Mouse (Mus musculus): ENCODE measurements around the gene Hsd3b7. TPM values are rescaled to one million over a fixed set of nuclear protein-coding genes. Genes with fewer than 3 reads are reported as not detected.
A peak's percentile ranks its signal among the peaks of the same experiment; 100 is the strongest.
"Not testable (repeated sequence)": the region's sequence is repeated elsewhere in the genome, so short reads cannot be mapped to it uniquely, and the experiment has no call there.

Gene Hsd3b7
- polyA plus RNA-seq, 1 experiment from 2014 or later = 12.1 TPM

- H3K9ac ChIP-seq (ENCODE audit: low read depth, low read length) = no peak overlapping the region
- WGBS = 96% methylated on average over 3 of the region's 3 CpGs
- no peak overlapping the region for H3K27ac ChIP-seq (ENCODE audit: low read depth, low read length)
- no peaks in the 10 kb centered on the region for H3K9me3 ChIP-seq (ENCODE audit: control insufficient read depth, low read length)
- peak overlapping the region; percentile 80; the same call in 1 of the 2 replicates for H3K4me2 ChIP-seq (ENCODE audit: low read length)
- ATAC-seq = no peak
- H3K4me1 ChIP-seq (ENCODE audit: control insufficient read depth, insufficient read depth, low read depth, low read length) = peaks cover 18% of the 10 kb centered on the region
- H3K36me3 ChIP-seq (ENCODE audit: control insufficient read depth, insufficient read depth, low read length) = peaks cover 3% of the 10 kb centered on the region; the same call in 1 of the 2 replicates
- H3K4me3 ChIP-seq (ENCODE audit: low read length) = no peak overlapping the region
- no peaks in the 10 kb centered on the region for H3K27me3 ChIP-seq (replicated peaks; ENCODE audit: control insufficient read depth, insufficient read depth, low read length)
These were observed 22.1 kb downstream of the Hsd3b7 start for GRCm38 (mm10) chr7:127822494-127822893.

DNA sequence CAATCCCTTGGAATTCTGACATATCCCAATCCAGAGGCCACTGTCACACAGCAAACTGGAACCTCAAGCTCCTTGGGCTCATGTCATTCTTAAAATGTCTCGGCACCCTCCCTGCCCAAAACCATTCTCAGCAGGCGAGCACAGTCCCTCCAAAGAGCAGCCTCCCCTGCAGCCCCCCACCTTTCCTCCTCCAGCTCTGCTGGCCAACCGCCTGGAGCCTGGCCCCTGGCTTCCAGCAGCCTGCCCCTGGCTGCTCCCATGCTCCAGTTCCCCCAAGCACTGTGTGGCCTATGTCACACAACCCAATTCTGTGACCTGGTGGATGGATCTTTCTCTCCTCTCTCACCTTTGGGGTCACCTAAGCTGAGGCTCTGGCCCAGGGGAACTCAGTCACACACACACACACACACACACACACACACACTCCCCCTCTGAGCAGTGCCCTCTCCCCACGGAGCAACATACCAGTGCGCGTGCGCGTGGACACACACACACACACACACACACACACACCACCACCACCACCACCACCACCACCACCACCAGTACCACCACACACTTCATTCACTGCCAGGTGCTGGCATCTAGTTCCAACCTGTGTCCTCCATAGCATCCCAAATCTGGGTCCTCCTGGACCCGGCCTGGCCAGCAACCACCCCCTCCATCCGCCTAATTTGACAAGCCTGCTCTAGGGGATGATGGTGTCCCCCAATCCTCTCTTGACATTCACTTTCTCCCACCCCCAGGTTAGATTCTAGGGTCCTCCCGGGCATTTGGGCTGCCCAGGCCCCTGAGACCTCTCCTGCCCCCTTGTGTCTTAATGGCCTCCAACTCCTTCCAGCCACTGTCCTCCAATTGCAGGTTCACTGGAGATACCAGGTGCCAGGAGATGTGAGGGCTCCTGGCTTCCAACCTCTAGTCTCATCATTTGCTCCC, 23.1 kb downstream of the Hsd3b7 start:
- Histone ChIP-seq H3K4me2 (ENCODE audit: low read length) (peak overlapping the region; percentile 80), H3K4me3 (ENCODE audit: low read length) (peak overlapping the region; percentile 58), H3K9ac (ENCODE audit: low read depth, low read length) (peak overlapping the region; percentile 82), H3K27ac (ENCODE audit: low read depth, low read length) (peak overlapping the region; percentile 85), H3K9me3 (ENCODE audit: control insufficient read depth, low read length) (no peaks in the 10 kb centered on the region), H3K4me1 (ENCODE audit: control insufficient read depth, insufficient read depth, low read depth, low read length) (peaks cover 18% of the 10 kb centered on the region), H3K27me3 (replicated peaks; ENCODE audit: control insufficient read depth, insufficient read depth, low read length) (no peaks in the 10 kb centered on the region), H3K36me3 (ENCODE audit: control insufficient read depth, insufficient read depth, low read length) (no peaks in the 10 kb centered on the region)
- peak; percentile 19; the same call in 1 of the 2 replicates for ATAC-seq
- WGBS = 51% methylated on average over 11 of the region's 11 CpGs

DNA sequence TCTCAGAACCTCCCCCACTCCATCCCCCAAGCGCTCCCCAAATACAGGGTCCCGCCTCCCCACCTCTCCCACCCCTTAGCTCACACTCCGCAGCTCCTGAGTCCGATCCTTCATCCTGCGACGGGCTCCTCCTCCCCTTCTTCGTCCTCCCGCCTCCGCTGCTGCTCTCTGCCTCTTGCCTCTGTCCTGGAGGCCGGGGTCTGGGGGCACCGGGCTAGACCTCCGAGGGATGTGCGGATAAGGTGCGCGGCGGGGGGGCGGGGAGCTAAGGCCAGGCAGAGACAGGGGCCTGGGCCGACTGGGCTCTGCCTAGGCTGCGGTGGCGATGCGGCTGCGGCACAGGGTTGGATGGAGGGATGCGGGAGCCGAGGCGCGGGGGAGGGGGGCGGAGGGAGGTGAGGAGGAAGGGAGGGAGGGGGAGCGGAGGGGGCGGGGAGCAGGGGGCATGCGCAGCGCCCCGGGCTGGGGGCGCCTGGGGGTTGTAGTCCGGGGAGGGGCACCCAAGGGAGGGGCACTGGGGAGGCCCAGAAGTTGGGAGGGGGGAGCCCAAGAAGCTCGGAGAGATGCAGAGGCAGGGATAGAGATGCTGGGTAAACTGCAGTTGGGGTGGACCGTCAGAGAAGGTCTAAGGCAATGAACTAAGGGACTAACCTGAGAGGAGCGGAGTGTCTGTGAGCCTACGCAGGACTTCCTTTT, 23.9 kb downstream of the Hsd3b7 start, which contains the start of the genes Stx4a and Stx1b:
Stx4a (plus strand) TSS at position 119 of the 696 bp plus-strand sequence.
Stx1b (minus strand) TSS at position 374 of the 696 bp plus-strand sequence.
- Histone ChIP-seq H3K27ac (ENCODE audit: low read depth, low read length) (peak within 1 kb of the TSS; percentile 85), H3K4me3 (ENCODE audit: low read length) (peak within 1 kb of the TSS; percentile 58), H3K27me3 (replicated peaks; ENCODE audit: control insufficient read depth, insufficient read depth, low read length) (no peaks in the 10 kb centered on the region), H3K36me3 (ENCODE audit: control insufficient read depth, insufficient read depth, low read length) (no peaks in the 10 kb centered on the region), H3K9me3 (ENCODE audit: control insufficient read depth, low read length) (no peaks in the 10 kb centered on the region), H3K4me1 (ENCODE audit: control insufficient read depth, insufficient read depth, low read depth, low read length) (peaks cover 18% of the 10 kb centered on the region), H3K4me2 (ENCODE audit: low read length) (peak within 1 kb of the TSS; percentile 80), H3K9ac (ENCODE audit: low read depth, low read length) (peak within 1 kb of the TSS; percentile 82)
- ATAC-seq = peak; percentile 89
- WGBS = 2% methylated on average over 33 of the region's 38 CpGs

- Histone ChIP-seq H3K27ac (ENCODE audit: low read depth, low read length) (no peak overlapping the region), H3K9ac (ENCODE audit: low read depth, low read length) (no peak overlapping the region), H3K4me1 (ENCODE audit: control insufficient read depth, insufficient read depth, low read depth, low read length) (peaks cover 3% of the 10 kb centered on the region; the same call in 1 of the 2 replicates), H3K9me3 (ENCODE audit: control insufficient read depth, low read length) (no peaks in the 10 kb centered on the region), H3K27me3 (replicated peaks; ENCODE audit: control insufficient read depth, insufficient read depth, low read length) (no peaks in the 10 kb centered on the region), H3K36me3 (ENCODE audit: control insufficient read depth, insufficient read depth, low read length) (no peaks in the 10 kb centered on the region), H3K4me2 (ENCODE audit: low read length) (no peak overlapping the region), H3K4me3 (ENCODE audit: low read length) (no peak overlapping the region)
- 79% methylated on average over 2 of the region's 2 CpGs for WGBS
- no peak for ATAC-seq
These were observed 35.1 kb downstream of the Hsd3b7 start for GRCm38 (mm10) chr7:127835550-127835949.

DNA sequence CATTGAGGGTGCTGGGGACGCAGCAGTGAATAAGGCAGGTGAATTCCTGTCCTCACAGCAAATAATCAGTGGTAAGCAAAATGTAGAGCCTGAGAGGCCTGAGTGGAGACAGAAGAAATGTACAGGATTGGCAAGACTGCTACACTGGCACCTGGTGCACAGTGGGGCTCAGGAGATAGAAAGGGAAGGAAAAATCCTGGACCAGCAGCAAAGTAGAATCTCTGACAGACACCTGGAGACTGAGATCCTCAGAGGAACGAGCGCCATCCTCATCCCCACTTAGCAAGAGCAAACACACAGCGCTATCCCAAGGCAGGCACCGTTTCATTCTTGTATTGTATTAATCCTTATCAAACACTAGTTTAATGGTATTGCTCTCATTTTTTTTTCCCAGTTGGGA, 37.1 kb downstream of the Hsd3b7 start:
- H3K27ac ChIP-seq (ENCODE audit: low read depth, low read length) = no peak overlapping the region
- H3K27me3 ChIP-seq (replicated peaks; ENCODE audit: control insufficient read depth, insufficient read depth, low read length) = no peaks in the 10 kb centered on the region
- H3K9ac ChIP-seq (ENCODE audit: low read depth, low read length) = no peak overlapping the region
- no peak for ATAC-seq
- H3K9me3 ChIP-seq (ENCODE audit: control insufficient read depth, low read length) = no peaks in the 10 kb centered on the region
- WGBS = 92% methylated on average over 5 of the region's 5 CpGs
- no peaks in the 10 kb centered on the region for H3K36me3 ChIP-seq (ENCODE audit: control insufficient read depth, insufficient read depth, low read length)
- no peak overlapping the region for H3K4me3 ChIP-seq (ENCODE audit: low read length)
- H3K4me1 ChIP-seq (ENCODE audit: control insufficient read depth, insufficient read depth, low read depth, low read length) = peaks cover 6% of the 10 kb centered on the region; the same call in 1 of the 2 replicates
- no peak overlapping the region for H3K4me2 ChIP-seq (ENCODE audit: low read length)

GRCm38 (mm10) chr7:127837878-127838277, 37.5 kb downstream of the Hsd3b7 start:
- not testable (repeated sequence) for H3K27ac ChIP-seq (ENCODE audit: low read depth, low read length); H3K4me3 ChIP-seq (ENCODE audit: low read length); H3K36me3 ChIP-seq (ENCODE audit: control insufficient read depth, insufficient read depth, low read length); H3K4me2 ChIP-seq (ENCODE audit: low read length); H3K27me3 ChIP-seq (replicated peaks; ENCODE audit: control insufficient read depth, insufficient read depth, low read length); H3K9me3 ChIP-seq (ENCODE audit: control insufficient read depth, low read length); H3K9ac ChIP-seq (ENCODE audit: low read depth, low read length); H3K4me1 ChIP-seq (ENCODE audit: control insufficient read depth, insufficient read depth, low read depth, low read length); ATAC-seq
- WGBS = 75% methylated on average over 4 of the region's 4 CpGs

GRCm38 (mm10) chr7:127840031-127840430, 39.6 kb downstream of the Hsd3b7 start:
- H3K9me3 ChIP-seq (ENCODE audit: control insufficient read depth, low read length); H3K27me3 ChIP-seq (replicated peaks; ENCODE audit: control insufficient read depth, insufficient read depth, low read length); H3K27ac ChIP-seq (ENCODE audit: low read depth, low read length); H3K36me3 ChIP-seq (ENCODE audit: control insufficient read depth, insufficient read depth, low read length); H3K4me2 ChIP-seq (ENCODE audit: low read length); H3K4me3 ChIP-seq (ENCODE audit: low read length); ATAC-seq; H3K9ac ChIP-seq (ENCODE audit: low read depth, low read length): not testable (repeated sequence)
- 79% methylated on average over 2 of the region's 2 CpGs for WGBS
- H3K4me1 ChIP-seq (ENCODE audit: control insufficient read depth, insufficient read depth, low read depth, low read length) = peaks cover 11% of the 10 kb centered on the region; the same call in 1 of the 2 replicates

DNA sequence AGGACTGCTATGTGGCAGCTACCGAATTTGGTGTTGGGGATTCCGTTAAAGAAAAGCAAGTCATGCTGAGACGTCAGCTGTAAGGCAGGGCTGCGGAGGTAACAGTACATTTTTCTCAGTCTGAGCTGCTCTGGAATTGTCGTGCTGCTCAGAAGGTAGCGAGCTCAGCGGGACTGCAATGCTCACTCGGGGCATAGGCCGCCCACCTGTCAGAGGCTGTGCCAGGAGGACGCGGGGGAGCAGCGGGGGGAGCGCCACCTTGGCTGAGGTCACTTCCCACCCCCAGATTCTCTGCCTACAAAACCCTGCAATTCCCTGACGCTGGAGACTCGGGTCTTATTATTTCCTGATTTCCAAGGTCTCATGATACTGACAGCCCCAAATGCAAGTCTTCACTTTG, 40.5 kb downstream of the Hsd3b7 start:
- H3K36me3 ChIP-seq (ENCODE audit: control insufficient read depth, insufficient read depth, low read length) = peaks cover 2% of the 10 kb centered on the region; the same call in 1 of the 2 replicates
- H3K4me3 ChIP-seq (ENCODE audit: low read length) = peak overlapping the region; percentile 49
- no peaks in the 10 kb centered on the region for H3K27me3 ChIP-seq (replicated peaks; ENCODE audit: control insufficient read depth, insufficient read depth, low read length)
- H3K9me3 ChIP-seq (ENCODE audit: control insufficient read depth, low read length) = no peaks in the 10 kb centered on the region
- peak overlapping the region; percentile 91 for H3K4me2 ChIP-seq (ENCODE audit: low read length)
- peak overlapping the region; percentile 70 for H3K9ac ChIP-seq (ENCODE audit: low read depth, low read length)
- ATAC-seq = peak; percentile 18; the same call in 1 of the 2 replicates
- H3K4me1 ChIP-seq (ENCODE audit: control insufficient read depth, insufficient read depth, low read depth, low read length) = peaks cover 11% of the 10 kb centered on the region; the same call in 1 of the 2 replicates
- WGBS = 4% methylated on average over 15 of the region's 15 CpGs
- H3K27ac ChIP-seq (ENCODE audit: low read depth, low read length) = peak overlapping the region; percentile 94

Measured in hindbrain, embryonic 16.5 days (tissue).